Mouse (Mus musculus) neural tube, embryonic 14.5 days (tissue): Measurements from ENCODE around the gene Atp5g2. TPM values are rescaled to one million over a fixed set of nuclear protein-coding genes. Genes with fewer than 3 reads are reported as not detected.
A peak's percentile ranks its signal among the peaks of the same experiment; 100 is the strongest.
"Not testable (repeated sequence)": the region's sequence is repeated elsewhere in the genome, so short reads cannot be mapped to it uniquely, and the experiment has no call there.

ENCODE experiments used
- ATAC-seq: fragments of 200-750 bp; cut with Nextera tagmentation; 2 replicates; pipeline ENCODE4 v1.8.0; 2017; ENCODE audit warnings: low read depth, mild to moderate bottlenecking, moderate TSS enrichment, moderate library complexity
- H3K27ac ChIP-seq: fragments of 300-500 bp; sonication (generic); 2 replicates; pipeline ENCODE4 v1.5.1; 2014; ENCODE audit warnings: low read depth, mild to moderate bottlenecking, control low read depth, low read length, moderate library complexity, mixed read lengths
- H3K27me3 ChIP-seq: fragments of 300-500 bp; sonication (generic); 2 replicates; pipeline ENCODE4 v1.6.1; 2014; ENCODE audit warnings: low read length; ENCODE audit not compliant: control insufficient read depth, insufficient read depth
- H3K36me3 ChIP-seq: fragments of 300-500 bp; sonication (generic); 2 replicates; pipeline ENCODE4 v1.6.1; 2014; ENCODE audit warnings: low read length, mixed read lengths; ENCODE audit not compliant: control insufficient read depth, insufficient read depth
- H3K4me1 ChIP-seq: fragments of 300-500 bp; sonication (generic); 2 replicates; pipeline ENCODE4 v1.6.1; 2014; ENCODE audit warnings: low read length; ENCODE audit not compliant: control insufficient read depth, insufficient read depth
- H3K4me2 ChIP-seq: fragments of 300-500 bp; sonication (generic); 2 replicates; pipeline ENCODE4 v1.6.1; 2014; ENCODE audit warnings: mild to moderate bottlenecking, low read depth, low read length, control low read depth
- H3K4me3 ChIP-seq: fragments of 300-500 bp; sonication (generic); 2 replicates; pipeline ENCODE4 v1.5.1; 2014; ENCODE audit warnings: low read depth, low read length, control low read depth, mixed read lengths
- H3K9ac ChIP-seq: fragments of 300-500 bp; sonication (generic); replicated peaks from 2 replicates; pipeline ENCODE4 v1.6.1; 2014; ENCODE audit warnings: low read depth, mild to moderate bottlenecking, control low read depth, low read length, mixed read lengths
- H3K9me3 ChIP-seq: fragments of 300-500 bp; sonication (generic); 2 replicates; pipeline ENCODE4 v1.6.1; 2016; ENCODE audit warnings: low read length; ENCODE audit not compliant: control insufficient read depth
- WGBS: fragments of 180-500 bp; shearing (Covaris S2); extraction: QIAGEN DNeasy Blood & Tissue Kit; methylation state at CpG from one replicate; pipeline ENCODE4 v1.1.7; 2014; 5-methylcytosine and 5-hydroxymethylcytosine counted together
- polyA plus RNA-seq: library from polyadenylated mRNA; unstranded; fragments of >200 nt; fragmentation: Nextera tagmentation; extraction: Ambion mirVana; gene quantifications from 2 replicates; pipeline ENCODE4 v1.2.1, GENCODE M21; 2014

Atp5g2 gene
- polyA plus RNA-seq, 1 experiment from 2014 or later: 47.5 TPM

DNA sequence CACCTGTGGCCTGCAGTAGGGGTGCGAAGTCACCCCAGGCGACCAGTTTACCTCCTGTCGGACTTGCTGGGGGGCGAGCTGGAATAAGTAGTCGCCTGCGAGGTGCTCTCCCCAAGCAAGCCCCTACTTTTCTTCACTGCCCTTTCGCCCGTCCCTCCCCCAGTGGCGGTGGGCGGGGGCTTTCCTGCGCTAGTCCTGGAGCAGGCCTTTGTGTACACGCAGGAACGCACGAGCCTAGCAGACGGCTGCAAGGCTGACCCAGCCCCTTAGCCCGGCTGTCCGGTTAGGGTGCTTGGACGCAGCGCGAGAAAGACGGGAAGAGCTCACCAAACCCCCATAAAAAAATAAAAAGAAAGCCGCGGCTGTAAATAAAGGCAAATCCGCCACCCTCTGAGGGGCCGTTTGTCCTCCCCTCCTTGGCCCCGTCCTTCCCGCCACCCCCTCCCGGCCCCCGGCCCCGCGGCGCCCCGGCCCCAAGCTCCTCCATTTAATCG lies 384 bp downstream of the Atp5g2 start:
- H3K9me3 ChIP-seq: no peaks in the 10 kb centered on the region
- H3K27me3 ChIP-seq: no peaks in the 10 kb centered on the region
- ATAC-seq: peak; percentile 66
- peak overlapping the region; percentile 39 for H3K4me3 ChIP-seq
- peak overlapping the region; percentile 97 for H3K27ac ChIP-seq
- 0 out of 2 replicates have a peak, but pooled peaks cover 7% of the 10 kb centered on the region for H3K36me3 ChIP-seq
- WGBS: under 1% methylated on average over 31 of the region's 34 CpGs
- H3K4me2 ChIP-seq: peak overlapping the region; percentile 71
- peaks cover 21% of the 10 kb centered on the region for H3K4me1 ChIP-seq
- H3K9ac ChIP-seq: peak overlapping the region; percentile 74

DNA sequence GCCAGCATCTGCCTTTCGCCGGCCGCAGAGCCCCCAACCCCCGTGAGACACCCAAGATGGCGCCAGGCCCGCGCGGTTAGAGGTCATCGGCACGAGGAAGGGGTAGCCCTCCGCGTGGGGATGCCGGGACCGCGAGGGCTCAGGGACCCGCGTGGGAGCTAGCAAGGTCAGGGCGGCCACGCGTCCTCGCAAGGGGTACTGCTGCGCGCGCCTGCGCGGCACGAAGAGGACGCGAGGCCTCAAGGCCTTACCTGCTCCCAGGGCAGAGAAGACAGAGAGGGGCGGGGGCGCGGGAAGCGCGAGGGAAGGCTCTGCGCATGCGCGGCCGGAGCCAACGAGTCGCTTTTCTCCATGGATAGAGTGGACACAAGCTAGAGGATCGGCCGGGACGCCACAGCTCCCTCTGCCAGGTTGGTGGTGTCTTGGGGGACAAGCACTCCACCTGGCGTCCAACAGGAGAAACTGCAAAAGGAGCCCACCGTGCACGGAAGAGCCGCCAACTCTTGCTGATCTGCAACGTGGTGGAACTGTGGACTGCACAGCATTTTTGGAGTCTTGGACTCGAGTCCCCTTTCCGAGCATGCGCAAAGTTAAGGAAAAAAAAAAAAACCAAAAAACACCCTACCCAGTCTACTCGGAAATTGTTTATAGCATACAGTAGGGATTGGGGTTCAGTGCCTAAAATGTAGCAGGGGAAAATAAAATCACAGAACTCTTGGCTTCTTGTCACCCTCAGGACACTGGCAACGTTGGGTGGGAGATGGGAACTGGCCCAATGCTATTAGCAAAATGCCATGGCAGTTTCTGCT lies 1.2 kb downstream of the Atp5g2 start:
- Histone ChIP-seq H3K4me1 (peaks cover 21% of the 10 kb centered on the region), H3K4me3 (peak overlapping the region; percentile 69), H3K27ac (peak overlapping the region; percentile 97), H3K4me2 (peak overlapping the region; percentile 71), H3K9ac (peak overlapping the region; percentile 91), H3K9me3 (no peaks in the 10 kb centered on the region), H3K36me3 (0 out of 2 replicates have a peak, but pooled peaks cover 10% of the 10 kb centered on the region), H3K27me3 (no peaks in the 10 kb centered on the region)
- peak; percentile 89 for ATAC-seq
- under 1% methylated on average over 50 of the region's 53 CpGs for WGBS

DNA sequence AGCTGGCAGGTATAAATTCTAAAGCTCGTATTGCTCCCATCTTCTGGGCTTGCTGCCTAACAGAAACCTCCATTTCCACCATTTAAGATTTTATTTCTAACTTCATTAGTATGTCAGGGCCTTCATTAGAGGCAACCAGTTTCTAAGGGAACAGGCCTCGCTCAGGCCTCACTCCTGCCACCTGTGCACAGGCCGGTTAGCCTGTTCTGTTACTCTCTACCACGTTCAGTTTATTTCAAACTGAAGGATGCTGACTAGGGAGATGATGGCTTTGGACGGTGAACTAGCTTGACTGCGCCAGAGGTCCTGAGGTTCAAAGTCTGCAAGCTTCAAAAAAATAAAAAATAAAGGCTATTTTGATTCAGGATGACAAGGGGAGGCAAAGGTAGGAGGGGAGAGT lies 1.9 kb downstream of the Atp5g2 start:
- Histone ChIP-seq H3K4me1 (peaks cover 21% of the 10 kb centered on the region), H3K4me2 (peak overlapping the region; percentile 64), H3K36me3 (peaks cover 12% of the 10 kb centered on the region; the same call in 1 of the 2 replicates), H3K4me3 (peak overlapping the region; percentile 69), H3K9me3 (no peaks in the 10 kb centered on the region), H3K9ac (peak overlapping the region; percentile 91), H3K27me3 (no peaks in the 10 kb centered on the region), H3K27ac (peak overlapping the region; percentile 91)
- no peak for ATAC-seq
- 8% methylated on average over 6 of the region's 6 CpGs for WGBS

DNA sequence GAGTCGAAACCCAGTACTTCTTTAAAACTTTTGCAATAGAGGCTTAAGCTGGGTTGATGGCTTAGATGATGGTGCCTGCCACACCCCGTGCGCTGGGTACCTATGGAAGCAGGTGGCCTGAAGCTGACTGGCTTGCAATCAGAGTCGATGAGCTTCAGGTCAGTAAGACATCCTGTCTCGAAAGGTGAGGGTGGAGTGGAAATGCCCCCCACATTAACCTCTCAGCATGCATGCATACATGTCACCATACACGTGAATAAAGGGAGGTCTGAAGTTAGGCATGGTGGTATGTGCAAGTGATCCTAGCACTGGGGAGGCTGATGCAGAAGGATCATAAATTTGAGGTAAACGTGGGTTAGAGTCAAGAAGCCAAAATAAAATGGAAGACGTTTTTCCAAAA lies 2.6 kb downstream of the Atp5g2 start:
- Histone ChIP-seq H3K4me3 (no peak overlapping the region), H3K4me1 (peaks cover 21% of the 10 kb centered on the region), H3K36me3 (peaks cover 17% of the 10 kb centered on the region), H3K9ac (no peak overlapping the region), H3K9me3 (no peaks in the 10 kb centered on the region), H3K27me3 (no peaks in the 10 kb centered on the region), H3K4me2 (peak overlapping the region; percentile 64), H3K27ac (no peak overlapping the region)
- WGBS: 83% methylated on average over 8 of the region's 8 CpGs
- no peak for ATAC-seq

DNA sequence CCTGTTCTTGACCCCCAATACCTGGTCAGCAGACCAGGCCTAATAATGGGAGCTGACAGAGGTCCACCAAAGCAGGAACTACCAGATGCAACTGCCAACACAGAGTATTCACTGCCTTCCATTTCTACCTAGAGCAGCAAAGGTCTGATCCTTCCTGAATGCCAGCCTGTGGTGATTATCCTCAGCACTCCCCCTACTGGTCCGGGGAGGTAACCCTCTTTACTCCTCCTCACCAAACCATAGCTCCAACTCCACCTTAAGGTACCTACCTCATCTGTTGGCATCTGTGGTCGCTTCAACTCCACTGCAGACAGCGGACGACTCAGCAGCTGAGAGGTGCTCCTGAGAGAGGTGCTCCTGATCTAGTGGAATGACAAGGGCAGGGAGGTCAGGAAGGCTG lies 6.7 kb downstream of the Atp5g2 start:
- Histone ChIP-seq H3K9me3 (no peaks in the 10 kb centered on the region), H3K4me2 (no peak overlapping the region), H3K27ac (no peak overlapping the region), H3K4me1 (peaks cover 4% of the 10 kb centered on the region; the same call in 1 of the 2 replicates), H3K27me3 (no peaks in the 10 kb centered on the region), H3K9ac (no peak overlapping the region), H3K36me3 (peaks cover 40% of the 10 kb centered on the region), H3K4me3 (no peak overlapping the region)
- ATAC-seq: no peak
- 58% methylated on average over 4 of the region's 4 CpGs for WGBS

DNA sequence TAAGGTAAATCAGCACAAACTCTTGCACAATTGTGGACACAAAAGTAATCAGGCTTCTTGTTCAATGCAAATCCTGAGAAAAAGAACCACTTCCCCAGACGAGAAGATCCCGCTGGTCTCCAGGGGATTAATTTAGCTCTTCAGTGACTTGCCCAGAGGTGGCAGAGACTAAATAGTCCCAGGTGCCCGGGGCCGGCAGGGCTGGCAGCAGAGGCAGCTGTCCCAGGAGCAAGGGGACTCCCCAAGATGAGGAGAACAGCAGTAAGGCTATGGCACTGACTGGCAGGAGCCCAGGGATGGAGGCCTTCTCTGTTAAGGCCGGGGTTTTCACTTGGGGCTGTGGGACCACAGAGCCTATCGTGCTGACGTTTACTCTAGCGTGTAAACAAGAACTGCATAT lies 8.3 kb downstream of the Atp5g2 start:
- no peaks in the 10 kb centered on the region for H3K27me3 ChIP-seq
- peaks cover 40% of the 10 kb centered on the region for H3K36me3 ChIP-seq
- H3K9ac ChIP-seq: no peak overlapping the region
- H3K4me2 ChIP-seq: no peak overlapping the region
- H3K4me3 ChIP-seq: no peak overlapping the region
- no peak overlapping the region for H3K27ac ChIP-seq
- ATAC-seq: no peak
- 91% methylated on average over 8 of the region's 8 CpGs for WGBS
- H3K4me1 ChIP-seq: no peaks in the 10 kb centered on the region
- no peaks in the 10 kb centered on the region for H3K9me3 ChIP-seq

DNA sequence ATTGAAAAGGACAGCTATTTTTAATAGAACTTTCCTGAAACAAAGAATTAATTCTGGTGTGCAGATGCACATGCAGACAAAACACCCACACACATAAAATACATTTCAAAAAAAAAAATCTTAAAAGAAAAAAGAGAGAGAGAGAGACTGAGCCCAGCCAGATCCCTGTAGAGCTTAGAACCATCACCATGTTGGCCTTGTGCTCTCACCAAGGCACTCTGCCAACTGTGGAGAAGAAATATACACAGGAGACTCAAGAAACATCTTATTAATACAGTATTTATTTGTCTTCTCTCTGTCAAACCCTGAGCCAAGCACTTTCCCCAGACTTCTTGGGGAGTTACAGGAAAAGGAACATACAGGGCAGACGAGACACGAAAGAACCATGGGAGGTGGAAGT lies 9.6 kb downstream of the Atp5g2 start:
- not testable (repeated sequence) for H3K4me2 ChIP-seq, H3K4me1 ChIP-seq, ATAC-seq, H3K9ac ChIP-seq, H3K4me3 ChIP-seq, H3K27ac ChIP-seq, H3K9me3 ChIP-seq, H3K27me3 ChIP-seq
- H3K36me3 ChIP-seq: peaks cover 40% of the 10 kb centered on the region
- no CpG with 5 or more reads among the region's 2 CpGs for WGBS

DNA sequence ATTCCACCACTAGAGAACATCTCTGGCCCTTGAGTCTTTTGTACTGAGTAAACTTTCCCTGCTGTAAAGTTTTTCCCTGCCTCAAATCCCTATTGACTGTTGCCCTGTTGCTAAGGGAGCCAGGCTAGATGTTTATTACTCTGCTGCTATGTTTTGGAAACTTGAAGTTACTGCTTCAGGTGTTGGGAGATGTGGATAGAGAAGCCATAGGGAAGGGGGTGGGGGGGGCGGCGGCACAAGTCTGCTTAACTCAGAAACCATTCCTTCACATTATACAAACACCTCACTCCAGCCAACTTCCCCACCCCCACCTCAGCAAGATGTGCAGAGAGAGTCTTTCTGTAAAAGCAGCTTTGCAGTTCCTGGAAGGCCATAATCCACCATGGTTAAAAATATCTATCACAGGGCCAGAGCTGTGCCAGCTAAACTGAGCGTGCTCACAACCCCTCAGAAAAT lies 14.2 kb downstream of the Atp5g2 start:
- Histone ChIP-seq H3K4me1 (no peaks in the 10 kb centered on the region), H3K4me2 (no peak overlapping the region), H3K9me3 (no peaks in the 10 kb centered on the region), H3K9ac (no peak overlapping the region), H3K36me3 (peaks cover 9% of the 10 kb centered on the region), H3K27me3 (no peaks in the 10 kb centered on the region), H3K4me3 (no peak overlapping the region), H3K27ac (no peak overlapping the region)
- ATAC-seq: no peak
- 72% methylated on average over 3 of the region's 3 CpGs for WGBS

DNA sequence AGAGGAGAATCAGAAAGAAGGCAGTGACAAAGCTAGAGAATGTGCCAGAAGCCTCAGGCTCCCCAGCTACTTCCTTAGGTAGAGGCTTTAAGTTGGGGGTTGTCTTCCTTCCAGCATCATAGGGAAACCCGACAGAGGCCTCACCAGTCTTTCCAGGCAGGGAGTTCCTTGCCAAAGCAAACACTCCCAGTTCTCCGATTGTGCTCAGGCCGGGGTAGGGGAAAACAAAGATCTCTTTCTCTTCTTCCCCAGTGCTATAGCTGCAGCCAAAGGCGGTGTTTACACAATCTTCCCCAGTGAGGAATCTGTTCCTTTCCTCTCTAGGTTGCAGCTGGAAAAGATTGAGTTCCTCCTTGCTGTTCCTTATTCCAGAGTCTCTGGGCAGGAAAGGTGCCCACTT lies 15.5 kb downstream of the Atp5g2 start:
- Histone ChIP-seq H3K4me2 (no peak overlapping the region), H3K4me3 (no peak overlapping the region), H3K4me1 (no peaks in the 10 kb centered on the region), H3K27me3 (no peaks in the 10 kb centered on the region), H3K27ac (peak overlapping the region; percentile 55; the same call in 1 of the 2 replicates), H3K36me3 (peaks cover 2% of the 10 kb centered on the region; the same call in 1 of the 2 replicates), H3K9me3 (no peaks in the 10 kb centered on the region), H3K9ac (no peak overlapping the region)
- ATAC-seq: no peak; the same call in 1 of the 2 replicates
- 16% methylated on average over 4 of the region's 4 CpGs for WGBS
